Mouse (Mus musculus) E14TG2a.4 (cell line): ENCODE measurements around the gene Tbc1d1.

Source experiments
- CTCF ChIP-seq: conservative IDR thresholded peaks from 2 replicates; pipeline ENCODE4 v1.5.1; 2014; ENCODE audit warnings: low read length
- NANOG ChIP-seq: IDR thresholded peaks from 2 replicates; pipeline ENCODE4 v1.6.1; 2014; ENCODE audit warnings: borderline replicate concordance, low read length, mixed read lengths
- POU5F1 ChIP-seq: IDR thresholded peaks from 2 replicates; pipeline ENCODE4 v1.6.1; 2014; ENCODE audit warnings: low read length, borderline replicate concordance

- no peak for TF ChIP-seq CTCF
- no peak for TF ChIP-seq POU5F1
- no peak for TF ChIP-seq NANOG
Observed at GRCm38 (mm10) chr5:64144315-64144714, 11.8 kb upstream of the Tbc1d1 start.
